Mouse (Mus musculus) neural tube, embryonic 13.5 days (tissue): ENCODE measurements around the gene Bod1. TPM values are rescaled to one million over a fixed set of nuclear protein-coding genes. Genes with fewer than 3 reads are reported as not detected.

Experiments used
- ATAC-seq: fragments of 200-750 bp; cut with Nextera tagmentation; 2 replicates; pipeline ENCODE4 v1.8.0; 2017; ENCODE audit warnings: low read depth, mild to moderate bottlenecking, moderate TSS enrichment, moderate library complexity
- H3K27ac ChIP-seq: fragments of 300-500 bp; sonication (generic); replicated peaks from 2 replicates; pipeline ENCODE4 v1.5.1; 2015; ENCODE audit warnings: moderate library complexity, mild to moderate bottlenecking, inconsistent platforms
- H3K27me3 ChIP-seq: fragments of 300-500 bp; sonication (generic); 2 replicates; pipeline ENCODE4 v1.6.1; 2015; ENCODE audit warnings: mild to moderate bottlenecking, inconsistent platforms
- H3K36me3 ChIP-seq: fragments of 300-500 bp; sonication (generic); 2 replicates; pipeline ENCODE4 v1.6.1; 2015; ENCODE audit warnings: mild to moderate bottlenecking, inconsistent platforms
- H3K4me1 ChIP-seq: fragments of 300-500 bp; sonication (generic); replicated peaks from 2 replicates; pipeline ENCODE4 v1.6.1; 2015; ENCODE audit warnings: inconsistent platforms
- H3K4me2 ChIP-seq: fragments of 300-500 bp; sonication (generic); 2 replicates; pipeline ENCODE4 v1.6.1; 2015; ENCODE audit warnings: inconsistent platforms, mild to moderate bottlenecking, moderate library complexity
- H3K4me3 ChIP-seq: fragments of 300-500 bp; sonication (generic); 2 replicates; pipeline ENCODE4 v1.5.1; 2015; ENCODE audit warnings: mild to moderate bottlenecking, inconsistent platforms
- H3K9ac ChIP-seq: fragments of 300-500 bp; sonication (generic); 2 replicates; pipeline ENCODE4 v1.6.1; 2015; ENCODE audit warnings: moderate library complexity, mild to moderate bottlenecking, inconsistent platforms
- H3K9me3 ChIP-seq: fragments of 300-500 bp; sonication (generic); 2 replicates; pipeline ENCODE4 v1.6.1; 2016; ENCODE audit warnings: inconsistent platforms
- WGBS: fragments of 180-500 bp; shearing (Covaris S2); methylation state at CpG from one replicate; pipeline ENCODE4 v1.1.7; 2015; 5-methylcytosine and 5-hydroxymethylcytosine counted together
- polyA plus RNA-seq: library from polyadenylated mRNA; unstranded; fragments of >200 nt; fragmentation: Nextera tagmentation; extraction: Ambion mirVana; gene quantifications from 2 replicates; pipeline ENCODE4 v1.2.1, GENCODE M21; 2015

The Bod1 gene
- polyA plus RNA-seq, 1 experiment from 2014 or later, result 146 TPM

DNA sequence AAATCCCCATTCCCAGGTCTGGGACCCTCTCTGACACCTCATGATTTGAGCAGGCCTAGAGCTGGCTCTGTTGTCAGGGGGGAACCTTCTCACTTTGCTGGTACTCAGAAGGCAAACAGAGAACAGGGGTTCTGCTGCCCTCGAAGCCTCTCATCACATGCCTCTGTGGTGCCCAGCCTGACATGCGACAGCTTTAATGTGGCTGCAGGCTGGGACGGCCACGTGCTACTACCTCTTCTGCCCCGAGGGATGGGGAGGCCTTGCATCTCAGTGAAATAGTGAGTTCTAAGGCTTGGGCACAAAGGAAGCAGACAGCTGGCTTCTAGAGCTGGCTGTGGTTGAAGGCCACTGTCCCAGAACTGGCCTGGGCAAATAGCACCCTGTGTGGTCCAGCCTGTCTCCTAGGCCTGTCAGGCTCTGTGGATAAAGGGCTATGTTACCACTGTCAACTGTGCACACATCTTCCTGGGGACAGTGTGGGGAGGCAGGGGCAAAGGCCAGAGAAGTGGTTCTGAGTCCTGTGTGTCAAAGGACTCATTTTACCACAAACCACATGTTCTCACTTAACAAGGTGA lies 8.7 kb downstream of the Bod1 start:
- Histone ChIP-seq H3K36me3 (peaks cover 79% of the 10 kb centered on the region), H3K27me3 (no peaks in the 10 kb centered on the region), H3K9ac (no peak overlapping the region), H3K9me3 (no peaks in the 10 kb centered on the region), H3K4me3 (no peak overlapping the region), H3K27ac (no peak overlapping the region), H3K4me2 (no peak overlapping the region), H3K4me1 (no peaks in the 10 kb centered on the region)
- ATAC-seq, result no peak
- WGBS, result 86% methylated on average over 5 of the region's 5 CpGs

DNA sequence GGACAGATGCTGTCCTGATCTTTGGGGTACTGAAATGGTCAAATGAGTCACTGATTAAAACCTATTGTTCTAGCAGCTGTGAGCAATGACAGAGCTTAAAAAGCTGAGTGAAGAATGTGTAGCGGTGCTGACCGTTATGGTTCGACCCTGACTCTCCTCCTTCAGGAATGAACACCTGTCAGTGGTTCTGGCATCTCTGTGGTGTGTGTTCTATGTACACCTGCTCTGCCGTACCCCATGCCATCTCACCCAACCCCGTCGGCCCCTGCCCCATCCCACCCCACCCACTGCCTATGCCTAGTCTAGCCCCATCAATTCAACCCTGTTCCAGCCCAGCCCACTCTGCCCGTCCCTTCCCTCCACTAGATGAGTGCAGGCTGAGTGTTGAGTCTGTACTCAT lies 9.5 kb downstream of the Bod1 start:
- Histone ChIP-seq H3K27me3 (no peaks in the 10 kb centered on the region), H3K4me2 (no peak overlapping the region), H3K36me3 (peaks cover 71% of the 10 kb centered on the region), H3K4me1 (no peaks in the 10 kb centered on the region), H3K4me3 (no peak overlapping the region), H3K27ac (no peak overlapping the region), H3K9me3 (no peaks in the 10 kb centered on the region), H3K9ac (no peak overlapping the region)
- 94% methylated on average over 7 of the region's 7 CpGs for WGBS
- peak; percentile 62; the same call in 1 of the 2 replicates for ATAC-seq

DNA sequence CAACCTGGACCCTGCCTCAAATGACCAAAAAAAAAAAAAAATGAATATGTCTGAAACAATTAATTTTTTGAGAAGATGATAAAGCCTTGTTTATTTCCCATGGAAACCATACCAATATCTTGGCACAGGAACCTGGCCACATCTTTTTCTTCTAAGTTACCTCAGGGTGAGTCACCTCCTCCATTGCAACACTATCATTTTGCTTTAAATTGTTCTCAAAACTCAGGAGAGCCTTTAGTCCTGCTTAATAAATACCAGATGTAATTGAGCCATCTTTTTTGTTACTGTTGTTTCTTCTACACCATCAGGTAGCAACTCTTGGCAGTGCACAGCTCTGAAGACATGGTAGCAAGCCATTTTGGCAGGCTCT lies 13.9 kb downstream of the Bod1 start:
- H3K9me3 ChIP-seq, result no peaks in the 10 kb centered on the region
- H3K36me3 ChIP-seq, result peaks cover 27% of the 10 kb centered on the region
- ATAC-seq, result no peak
- no peaks in the 10 kb centered on the region for H3K27me3 ChIP-seq
- H3K4me1 ChIP-seq, result no peaks in the 10 kb centered on the region
- H3K4me2 ChIP-seq, result no peak overlapping the region
- H3K27ac ChIP-seq, result no peak overlapping the region
- H3K9ac ChIP-seq, result no peak overlapping the region
- H3K4me3 ChIP-seq, result no peak overlapping the region

DNA sequence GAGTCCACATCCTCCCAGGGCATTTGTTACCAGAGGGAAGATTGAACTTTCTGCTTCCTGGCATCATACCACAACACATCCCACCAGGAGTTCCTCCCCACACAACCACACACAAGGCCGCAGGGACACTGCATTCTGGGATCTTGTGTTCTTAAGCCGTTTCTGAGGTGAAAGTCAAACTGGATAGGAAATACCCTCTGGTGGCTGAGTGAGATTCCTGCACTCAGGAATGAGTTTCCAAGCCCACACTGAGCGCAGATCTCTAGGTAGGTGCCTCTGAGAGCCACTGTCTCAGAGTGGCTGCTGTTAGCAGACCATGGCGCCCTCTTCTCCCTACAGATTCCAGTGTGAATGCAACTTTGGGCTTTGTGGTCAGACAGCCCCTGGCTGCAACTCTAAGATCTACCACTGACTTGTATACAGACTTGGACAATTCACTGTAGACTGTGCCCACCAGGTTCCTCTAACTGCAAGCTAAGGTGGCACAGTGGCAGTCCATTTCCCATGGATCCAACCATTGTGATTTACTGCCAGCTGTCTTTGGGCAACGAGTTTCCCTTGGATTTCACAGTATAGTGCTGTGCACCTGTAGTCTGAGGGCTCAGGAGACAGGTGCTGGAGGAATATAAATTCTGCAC lies 14.4 kb downstream of the Bod1 start:
- Histone ChIP-seq H3K4me1 (no peaks in the 10 kb centered on the region), H3K27ac (no peak overlapping the region), H3K36me3 (peaks cover 27% of the 10 kb centered on the region), H3K4me2 (no peak overlapping the region), H3K4me3 (no peak overlapping the region), H3K9me3 (peaks cover 5% of the 10 kb centered on the region; the same call in 1 of the 2 replicates), H3K27me3 (no peaks in the 10 kb centered on the region), H3K9ac (no peak overlapping the region)
- ATAC-seq, result no peak
- WGBS, result 76% methylated on average over 5 of the region's 5 CpGs

DNA sequence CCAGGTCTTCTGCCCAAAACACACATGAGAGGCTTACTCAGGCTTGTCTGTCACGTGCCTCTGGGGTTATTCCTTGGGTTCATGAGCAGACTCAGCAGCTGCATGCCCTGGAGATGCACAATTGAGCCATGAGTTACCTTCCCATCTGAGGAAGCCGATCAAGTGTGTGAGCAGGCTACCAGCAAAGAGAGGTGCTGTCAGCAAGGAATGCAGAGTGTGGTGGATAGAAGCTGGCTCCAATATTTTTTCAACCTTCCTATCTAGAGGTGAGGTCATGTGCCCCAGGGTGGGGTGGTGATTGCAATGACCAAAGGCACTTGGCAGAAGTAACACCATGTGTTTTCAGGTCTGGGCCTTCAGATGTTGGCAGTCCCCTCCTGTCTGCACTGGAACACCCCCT lies 22.2 kb downstream of the Bod1 start:
- no peak for ATAC-seq
- H3K4me3 ChIP-seq, result no peak overlapping the region
- no peak overlapping the region for H3K9ac ChIP-seq
- H3K27ac ChIP-seq, result no peak overlapping the region
- no peak overlapping the region for H3K4me2 ChIP-seq
- H3K27me3 ChIP-seq, result no peaks in the 10 kb centered on the region
- peaks cover 6% of the 10 kb centered on the region; the same call in 1 of the 2 replicates for H3K9me3 ChIP-seq
- H3K36me3 ChIP-seq, result peaks cover 3% of the 10 kb centered on the region; the same call in 1 of the 2 replicates
- H3K4me1 ChIP-seq, result no peaks in the 10 kb centered on the region
- 66% methylated on average over 2 of the region's 2 CpGs for WGBS

DNA sequence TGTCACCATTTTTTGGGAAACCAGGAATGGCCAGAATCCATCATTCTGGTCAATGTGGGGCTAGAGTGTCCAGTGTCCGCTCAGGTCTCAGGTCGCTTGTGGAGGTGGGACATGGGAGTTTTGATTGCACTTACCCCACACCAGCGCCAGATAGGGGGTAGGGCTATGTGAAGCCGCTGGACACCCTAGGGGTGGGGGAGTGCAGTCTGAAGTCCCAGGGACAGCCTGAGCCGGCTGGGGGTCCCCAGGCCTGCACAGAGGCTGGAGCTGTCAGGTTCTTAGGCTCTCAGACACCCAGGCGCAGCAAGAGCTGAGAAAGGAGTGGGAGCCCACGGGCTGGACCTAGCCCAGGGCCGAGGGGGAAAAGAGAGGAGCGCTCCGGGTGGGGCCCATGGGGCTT lies 24.4 kb downstream of the Bod1 start:
- Histone ChIP-seq H3K4me2 (no peak overlapping the region), H3K9ac (no peak overlapping the region), H3K36me3 (0 out of 2 replicates have a peak, but pooled peaks cover under 1% of the 10 kb centered on the region), H3K9me3 (peaks cover under 1% of the 10 kb centered on the region; the same call in 1 of the 2 replicates), H3K4me3 (no peak overlapping the region), H3K27ac (no peak overlapping the region), H3K27me3 (no peaks in the 10 kb centered on the region), H3K4me1 (peaks cover 6% of the 10 kb centered on the region; the same call in 1 of the 2 replicates)
- ATAC-seq, result no peak
- 89% methylated on average over 10 of the region's 10 CpGs for WGBS

DNA sequence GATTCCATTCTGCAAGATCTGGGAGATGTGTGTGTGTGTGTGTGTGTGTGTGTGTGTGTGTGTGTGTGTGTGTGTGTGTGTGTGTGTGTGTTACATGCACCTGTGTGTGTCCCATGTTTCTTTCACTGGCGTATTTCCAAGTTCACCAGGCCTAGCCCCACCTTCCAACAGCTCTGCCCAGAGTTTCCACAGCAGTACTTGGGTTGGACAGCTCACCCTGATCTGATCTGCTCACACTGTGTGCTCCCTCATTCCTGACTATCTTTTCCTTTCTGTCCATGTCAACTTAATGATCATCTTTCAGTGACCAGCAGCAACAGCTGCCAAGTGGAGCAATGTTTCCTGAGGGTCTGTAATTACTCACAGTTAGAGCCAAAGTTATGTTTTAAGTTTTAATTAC lies 25.1 kb downstream of the Bod1 start:
- Histone ChIP-seq H3K4me2 (no peak overlapping the region), H3K36me3 (no peaks in the 10 kb centered on the region), H3K4me3 (no peak overlapping the region), H3K9me3 (no peaks in the 10 kb centered on the region), H3K4me1 (peaks cover 6% of the 10 kb centered on the region; the same call in 1 of the 2 replicates), H3K9ac (no peak overlapping the region), H3K27me3 (no peaks in the 10 kb centered on the region), H3K27ac (no peak overlapping the region)
- ATAC-seq, result no peak
- 89% methylated on average over 1 of the region's 1 CpGs for WGBS

DNA sequence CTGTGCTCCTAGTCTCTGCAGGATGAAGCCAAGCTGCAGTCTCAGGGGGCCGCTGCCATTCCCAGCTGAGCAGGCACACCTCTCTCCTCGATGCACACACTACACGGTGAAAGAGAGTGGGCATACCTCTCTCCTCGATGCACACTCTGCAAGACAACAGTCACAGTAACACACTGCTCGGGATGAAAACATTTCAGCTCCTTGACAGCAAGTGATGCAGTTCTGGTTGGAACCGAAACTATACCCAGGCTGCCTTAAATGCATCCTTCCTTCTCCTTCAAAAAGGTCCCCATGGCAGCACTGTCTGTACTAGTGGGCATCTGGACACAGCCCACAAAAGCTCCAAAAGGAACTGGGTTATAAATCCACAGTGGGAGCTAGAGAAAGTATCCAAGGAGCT lies 28.6 kb downstream of the Bod1 start:
- Histone ChIP-seq H3K9me3 (no peaks in the 10 kb centered on the region), H3K27ac (no peak overlapping the region), H3K4me2 (no peak overlapping the region), H3K4me3 (no peak overlapping the region), H3K27me3 (no peaks in the 10 kb centered on the region), H3K36me3 (no peaks in the 10 kb centered on the region), H3K4me1 (peaks cover 6% of the 10 kb centered on the region; the same call in 1 of the 2 replicates), H3K9ac (no peak overlapping the region)
- ATAC-seq, result peak; percentile 40; the same call in 1 of the 2 replicates
- 59% methylated on average over 6 of the region's 6 CpGs for WGBS

DNA sequence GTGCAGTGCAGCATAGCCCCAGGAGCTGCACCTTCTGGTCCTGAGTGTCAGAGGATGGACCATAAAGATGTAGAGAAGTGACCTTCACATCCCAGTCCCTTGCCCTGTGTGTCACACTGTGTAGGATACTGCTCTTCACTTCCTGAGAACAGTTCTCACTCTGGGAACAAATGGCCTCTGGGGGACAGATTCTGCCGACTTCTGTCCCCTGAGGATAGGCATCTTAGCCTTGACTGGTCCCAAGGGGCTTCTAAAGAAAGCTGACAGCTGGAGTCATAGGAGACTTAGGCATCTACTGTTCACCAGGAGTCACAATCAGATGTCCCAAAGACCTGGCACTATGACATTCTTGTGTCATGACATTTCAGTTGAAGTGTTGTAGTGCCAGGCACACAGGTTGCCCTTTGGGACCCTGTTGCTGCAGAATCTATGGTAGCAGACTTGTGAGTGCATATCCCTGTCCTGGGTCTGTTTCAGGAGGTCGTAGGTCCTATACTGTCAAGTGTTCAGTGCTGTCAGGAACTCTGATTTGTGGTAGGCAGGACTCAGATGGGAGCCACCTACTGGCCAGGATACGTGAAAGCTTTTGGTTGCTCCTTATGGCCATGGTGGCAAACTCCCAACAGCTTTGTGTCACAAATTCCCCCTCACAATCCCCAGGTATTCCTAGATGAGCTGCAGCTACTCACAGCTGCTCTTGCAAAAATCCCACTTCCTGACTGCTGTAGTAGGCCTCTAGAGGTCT lies 30.4 kb downstream of the Bod1 start:
- no peaks in the 10 kb centered on the region for H3K27me3 ChIP-seq
- WGBS, result 52% methylated on average over 3 of the region's 3 CpGs
- no peak for ATAC-seq

DNA sequence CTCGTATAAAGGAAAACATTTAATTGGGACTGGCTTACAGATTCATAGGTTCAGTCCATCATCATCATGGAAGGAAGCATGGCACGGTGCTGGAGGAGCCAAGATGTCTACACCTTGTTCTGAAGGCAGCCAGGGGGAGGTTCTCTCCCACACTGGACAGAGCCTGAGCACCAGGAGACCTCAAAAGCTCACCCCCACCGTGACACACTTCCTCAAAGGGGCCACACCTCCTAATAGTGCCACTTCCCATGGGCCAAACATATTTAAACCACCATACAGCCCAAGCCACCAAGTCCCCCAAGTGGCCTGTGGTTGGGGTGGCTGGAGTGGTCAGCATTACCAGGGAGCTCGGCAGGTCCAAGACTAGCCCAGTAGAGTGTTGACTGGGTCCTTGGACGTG lies 31.5 kb downstream of the Bod1 start:
- Histone ChIP-seq H3K4me1 (peaks cover 6% of the 10 kb centered on the region; the same call in 1 of the 2 replicates), H3K4me2 (no peak overlapping the region), H3K36me3 (no peaks in the 10 kb centered on the region), H3K27ac (no peak overlapping the region), H3K4me3 (no peak overlapping the region), H3K9ac (no peak overlapping the region), H3K9me3 (no peaks in the 10 kb centered on the region), H3K27me3 (no peaks in the 10 kb centered on the region)
- ATAC-seq, result no peak
- 77% methylated on average over 5 of the region's 5 CpGs for WGBS

More for the DNA sequence above, 30.4 kb downstream of the Bod1 start:
- no peak overlapping the region for H3K27ac ChIP-seq
- H3K36me3 ChIP-seq, result no peaks in the 10 kb centered on the region
- H3K9me3 ChIP-seq, result no peaks in the 10 kb centered on the region
- H3K4me2 ChIP-seq, result no peak overlapping the region
- no peak overlapping the region for H3K9ac ChIP-seq
- H3K4me3 ChIP-seq, result no peak overlapping the region
- H3K4me1 ChIP-seq, result peaks cover 6% of the 10 kb centered on the region; the same call in 1 of the 2 replicates

DNA sequence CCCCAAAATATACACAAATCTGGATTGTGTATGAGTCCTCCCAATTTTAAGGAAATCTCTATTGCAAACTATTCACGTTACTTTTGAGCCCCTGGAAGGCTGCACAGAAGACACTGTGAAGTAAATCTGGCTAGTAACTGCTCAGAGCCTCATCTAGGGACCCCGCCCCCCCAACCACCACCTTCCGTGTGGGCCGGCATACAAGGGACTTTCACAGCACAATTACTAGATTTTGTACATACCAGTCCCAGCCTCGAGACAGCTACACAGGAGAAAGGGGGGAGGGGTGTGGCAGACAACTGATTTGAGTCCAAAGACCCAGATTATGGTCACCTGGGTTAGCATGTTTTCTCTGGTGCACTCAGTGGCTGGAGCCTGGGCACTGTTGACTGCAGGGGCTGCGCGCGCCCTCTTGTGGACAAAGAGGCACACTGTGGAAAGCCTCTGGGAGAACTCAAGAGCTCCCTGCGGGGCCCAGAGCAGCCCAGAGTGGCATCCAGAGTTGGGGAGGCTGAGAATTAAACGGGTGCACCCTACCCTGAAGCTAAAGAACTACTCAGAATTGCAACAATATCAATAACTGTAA lies 33.8 kb downstream of the Bod1 start:
- no peaks in the 10 kb centered on the region for H3K27me3 ChIP-seq
- H3K9ac ChIP-seq, result no peak overlapping the region
- no peak overlapping the region for H3K27ac ChIP-seq
- peak; percentile 66 for ATAC-seq
- no peak overlapping the region for H3K4me3 ChIP-seq
- H3K36me3 ChIP-seq, result no peaks in the 10 kb centered on the region
- H3K4me2 ChIP-seq, result no peak overlapping the region
- 28% methylated on average over 10 of the region's 10 CpGs for WGBS
- H3K4me1 ChIP-seq, result peaks cover 2% of the 10 kb centered on the region; the same call in 1 of the 2 replicates
- no peaks in the 10 kb centered on the region for H3K9me3 ChIP-seq

DNA sequence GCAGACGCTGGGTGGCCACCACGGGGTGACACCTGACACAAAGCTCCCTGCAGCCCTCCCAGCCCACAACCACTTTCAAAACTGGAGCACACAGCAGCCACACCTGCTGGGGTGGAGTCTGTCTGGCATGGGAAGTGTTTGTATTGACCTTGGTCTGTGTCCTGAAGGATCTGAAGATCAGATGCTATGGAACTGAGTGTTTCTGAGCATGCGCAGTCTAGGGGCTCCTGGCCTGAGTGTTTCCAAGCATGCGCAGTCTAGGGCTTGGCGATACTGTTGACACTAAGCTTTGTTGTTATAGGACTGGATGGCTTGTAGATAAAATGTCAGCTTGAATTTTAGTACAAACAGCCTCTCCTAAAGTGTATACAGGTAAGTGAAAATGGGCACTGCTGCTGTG lies 43.0 kb downstream of the Bod1 start:
- Histone ChIP-seq H3K9me3 (no peaks in the 10 kb centered on the region), H3K4me3 (no peak overlapping the region), H3K4me2 (no peak overlapping the region), H3K27me3 (no peaks in the 10 kb centered on the region), H3K27ac (no peak overlapping the region), H3K9ac (no peak overlapping the region), H3K4me1 (no peaks in the 10 kb centered on the region), H3K36me3 (no peaks in the 10 kb centered on the region)
- no peak for ATAC-seq
- 90% methylated on average over 5 of the region's 5 CpGs for WGBS
